Mouse (Mus musculus): ENCODE measurements around the gene Vps11.

DNA sequence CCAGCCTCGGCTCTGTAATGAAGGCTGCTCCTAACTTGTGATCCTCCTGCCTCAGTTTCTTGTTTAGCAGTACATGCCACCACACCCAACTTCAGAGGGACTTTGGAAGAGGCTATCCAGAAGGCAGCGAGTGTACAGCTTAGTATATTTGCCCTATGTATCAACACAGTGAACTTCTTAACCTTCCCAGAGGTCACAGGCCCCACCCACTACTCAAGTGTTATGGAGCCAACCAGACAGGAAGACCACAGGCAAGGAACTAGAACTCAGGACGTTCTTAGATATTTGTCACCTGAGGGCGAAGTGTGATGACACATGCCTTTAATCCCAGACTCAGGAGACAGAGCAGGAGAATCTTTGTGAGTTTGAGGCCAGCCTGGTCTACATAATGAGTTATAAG, 13.8 kb downstream of the Vps11 start:
- TF ChIP-seq EP300 (IDR thresholded peaks at IDR 0.05; ENCODE audit: insufficient read depth, low read depth, low read length) (no peak), CTCF (IDR thresholded peaks at IDR 0.05) (no peak)

Measured in heart, adult 2 months (tissue).